Mouse (Mus musculus) E14TG2a.4 (cell line): ENCODE measurements around the gene Gm47995.
"Not testable (repeated sequence)": the region's sequence is repeated elsewhere in the genome, so short reads cannot be mapped to it uniquely, and the experiment has no call there.

Source experiments
- CTCF ChIP-seq: conservative IDR thresholded peaks from 2 replicates; pipeline ENCODE4 v1.5.1; 2014; ENCODE audit warnings: low read length
- NANOG ChIP-seq: IDR thresholded peaks from 2 replicates; pipeline ENCODE4 v1.6.1; 2014; ENCODE audit warnings: borderline replicate concordance, low read length, mixed read lengths
- POU5F1 ChIP-seq: IDR thresholded peaks from 2 replicates; pipeline ENCODE4 v1.6.1; 2014; ENCODE audit warnings: low read length, borderline replicate concordance

DNA sequence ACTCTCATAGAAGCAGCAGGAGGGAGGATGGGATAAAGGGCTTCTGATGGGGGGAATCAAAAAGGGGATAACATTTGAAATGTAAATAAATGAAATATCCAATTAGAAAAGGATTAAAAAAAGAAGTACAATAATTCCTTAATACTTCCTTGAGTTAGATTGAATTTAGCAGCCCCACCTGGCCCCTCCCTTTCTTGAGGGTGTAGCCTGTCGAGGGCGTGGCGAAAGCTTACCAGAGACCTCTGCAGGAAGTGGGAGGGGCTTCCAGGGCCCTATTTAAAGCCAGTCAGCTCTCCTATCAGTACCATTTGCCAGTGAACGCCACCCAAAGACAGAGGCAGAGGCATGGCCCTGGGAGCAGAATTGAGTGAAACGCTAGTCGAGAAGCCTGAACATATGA is 5.6 kb downstream of the Gm47995 start, which contains the start of gene 3110040M04Rik:
- TF ChIP-seq POU5F1, CTCF, NANOG: not testable (repeated sequence)
